Mouse (Mus musculus) adrenal gland, postnatal 14 days (tissue): ENCODE measurements at regions not wholly inside any gene's neighbourhood (a gene's known extent, or its start where the extent isn't known, plus 50 kb on each side); places are given as distances from the start of the nearest gene placed in this dataset.
A peak's percentile ranks its signal among the peaks of the same experiment; 100 is the strongest.
"Not testable (repeated sequence)": the region's sequence is repeated elsewhere in the genome, so short reads cannot be mapped to it uniquely, and the experiment has no call there.

Experiments used
- DNase-seq: peaks from one replicate; pipeline ENCODE4 v3.0.0; 2021; ENCODE audit warnings: mixed read lengths

DNA sequence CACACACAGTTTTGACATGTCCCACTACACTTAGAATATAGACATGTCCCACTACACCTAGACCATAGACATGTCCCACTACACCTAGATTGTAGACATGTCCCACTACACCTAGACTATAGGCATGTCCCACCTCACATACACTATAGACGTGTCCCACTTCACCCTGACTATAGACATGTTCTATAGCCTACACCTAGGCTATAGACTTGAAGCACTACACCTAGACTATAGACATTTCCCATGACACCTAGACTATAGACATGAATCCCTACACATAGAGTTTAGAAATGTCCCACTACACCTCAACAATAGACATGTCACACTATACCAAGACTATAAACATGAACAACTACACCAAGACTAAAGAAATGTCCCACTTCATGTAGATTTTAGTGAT, 2580.9 kb downstream of the Gm37988 start:
- DNase-seq = no peak

DNA sequence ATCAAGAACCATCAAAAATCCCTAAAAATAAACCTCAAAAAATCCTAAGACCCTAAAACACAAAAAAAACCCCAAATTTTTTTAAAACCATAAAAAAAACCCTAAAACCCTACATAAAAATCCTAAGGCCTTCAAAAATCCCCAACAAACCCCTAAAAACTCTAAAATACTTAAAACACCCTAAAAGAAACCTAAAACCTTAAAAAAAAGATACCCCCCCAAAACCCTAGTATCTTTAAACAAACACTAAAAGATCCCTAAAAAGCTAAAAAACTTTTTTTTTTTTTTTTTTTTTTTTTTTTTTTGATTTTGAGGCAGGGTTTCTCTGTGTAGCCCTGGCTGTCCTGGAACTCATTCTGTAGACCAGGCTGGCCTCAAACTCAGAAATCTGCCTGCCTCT, 2585.8 kb downstream of the Gm37988 start:
- no peak for DNase-seq

DNA sequence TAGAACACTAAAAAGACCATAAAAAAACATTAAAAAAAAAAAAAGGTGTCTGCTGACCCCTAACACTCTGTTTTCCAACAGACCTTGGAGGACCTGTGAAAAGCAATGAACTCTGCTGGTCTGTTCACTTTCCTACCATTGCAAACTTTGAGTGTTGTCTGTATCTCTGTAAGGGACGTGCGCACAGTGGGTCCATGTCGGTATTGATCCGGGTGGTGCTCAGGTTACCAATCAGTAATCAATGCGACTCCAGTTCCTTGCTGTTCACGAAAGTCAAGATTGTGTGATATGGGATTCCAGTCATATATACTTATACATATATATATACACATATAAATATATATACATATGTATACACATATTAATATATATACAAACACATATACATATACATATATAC, 2586.5 kb downstream of the Gm37988 start:
- DNase-seq = peak; percentile 5

DNA sequence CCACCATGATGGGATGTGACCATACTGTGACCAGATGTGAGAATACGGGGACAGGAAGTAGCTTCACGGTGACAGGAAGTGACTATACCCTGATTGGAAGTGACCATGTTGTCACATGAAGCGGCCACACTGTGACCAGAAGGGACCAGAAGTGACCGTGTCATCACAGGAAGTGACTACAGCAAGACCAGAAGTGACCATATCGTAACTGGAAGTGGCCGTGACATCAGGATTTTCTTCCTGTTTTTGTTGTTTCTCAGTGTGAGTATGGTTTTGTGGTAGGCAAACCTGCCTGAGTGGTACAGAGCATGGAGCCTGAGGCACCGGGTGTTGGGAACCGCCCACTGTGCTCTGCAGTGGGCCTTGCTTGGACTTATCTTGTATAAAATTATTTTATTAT, 2587.8 kb downstream of the Gm37988 start:
- DNase-seq = peak; percentile 4

GRCm38 (mm10) chr1:7396867-7397806, 2589.4 kb downstream of the Gm37988 start:
- peak; percentile 90 for DNase-seq

GRCm38 (mm10) chr1:7397807-7398446, 2590.2 kb downstream of the Gm37988 start:
- DNase-seq = peak; percentile 97

DNA sequence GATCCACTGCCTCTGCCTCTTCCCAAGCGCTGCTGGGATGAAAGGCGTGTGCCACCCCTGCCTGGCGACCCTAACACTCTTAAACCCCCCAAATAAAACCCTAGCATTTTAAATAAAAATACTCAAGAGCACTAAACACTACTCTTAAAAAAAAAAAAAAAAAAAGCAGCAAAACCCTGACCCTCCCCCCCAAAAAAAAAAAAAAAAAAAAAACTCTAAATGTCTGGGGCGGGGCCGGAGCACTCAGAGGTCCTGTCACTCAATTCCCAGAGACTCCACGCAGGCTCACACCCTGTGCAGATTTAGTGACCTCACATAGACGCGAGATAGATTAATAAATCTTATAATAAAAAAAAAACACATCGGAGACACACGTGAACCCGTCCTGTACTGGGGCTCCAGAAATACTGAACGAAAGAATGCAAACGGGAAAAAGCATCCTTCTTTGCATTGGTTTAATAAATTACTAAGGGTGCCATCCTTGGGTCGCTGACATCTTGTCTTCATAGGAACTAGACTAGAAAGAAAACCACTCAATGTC, 2591.1 kb downstream of the Gm37988 start:
- DNase-seq = no peak

DNA sequence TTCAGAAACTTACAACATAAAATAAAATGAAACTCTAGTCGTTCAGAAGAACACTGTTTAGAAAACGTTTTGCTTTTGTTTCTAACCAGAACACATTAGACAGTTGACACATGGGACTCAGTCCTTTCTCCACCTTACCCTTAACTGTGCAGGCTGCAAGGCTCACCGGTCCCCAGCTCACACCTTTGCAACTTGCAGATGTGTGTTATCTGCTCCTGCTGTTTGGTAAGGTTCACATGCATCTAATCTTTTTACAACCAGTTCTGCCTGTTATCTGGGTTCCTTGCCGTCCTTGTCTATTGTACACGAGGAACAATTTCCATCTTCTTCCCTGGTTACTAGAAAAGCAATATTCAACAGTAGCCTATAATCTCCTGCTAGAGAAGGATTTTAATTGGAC, 2598.0 kb downstream of the Gm37988 start:
- DNase-seq = not testable (repeated sequence)

DNA sequence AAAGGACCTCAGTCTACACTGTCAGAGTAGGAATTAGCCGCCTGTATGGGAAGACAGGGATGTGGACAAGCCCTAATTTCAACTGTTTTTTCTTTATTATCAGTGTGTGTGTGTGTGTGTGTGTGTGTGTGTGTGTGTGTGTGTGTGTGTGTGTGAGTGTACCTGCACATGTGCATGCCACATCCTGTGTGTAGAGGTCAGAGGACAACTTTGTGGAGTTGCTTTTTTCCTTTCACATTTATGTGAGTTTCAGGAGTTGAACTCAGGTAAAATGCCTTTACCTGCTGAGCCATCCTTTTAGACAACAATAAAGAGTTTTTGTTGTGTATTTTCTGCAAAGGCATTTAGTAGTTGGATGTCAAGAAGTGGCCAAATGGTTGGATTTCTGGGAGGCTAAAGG, 2606.8 kb downstream of the Gm37988 start:
- DNase-seq = no peak

DNA sequence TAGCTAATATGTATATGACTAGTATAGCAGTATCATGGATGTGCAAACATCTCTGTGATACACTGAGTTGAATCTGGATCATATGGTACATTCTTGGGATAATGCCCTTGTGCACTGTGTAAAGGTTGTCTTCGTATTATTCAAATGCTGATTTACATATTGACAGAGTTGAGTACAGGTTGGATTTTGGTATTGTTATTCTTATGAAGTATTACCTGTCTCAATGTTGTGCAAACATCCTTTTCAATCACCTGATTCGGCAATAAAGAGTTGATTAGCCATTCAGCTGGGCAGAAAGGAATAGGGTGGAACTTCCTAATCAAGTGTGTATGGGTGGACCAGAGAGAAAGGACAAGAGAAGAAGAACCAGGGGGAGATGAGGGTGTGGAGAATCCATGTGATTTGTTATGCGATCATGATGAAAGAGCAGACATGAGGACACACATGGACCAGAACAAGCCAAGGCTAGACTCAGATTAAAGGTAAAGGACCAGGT, 2644.0 kb downstream of the Gm37988 start:
- no peak for DNase-seq

- no peak for DNase-seq
Observed at GRCm38 (mm10) chr1:7454931-7455330, 2647.2 kb downstream of the Gm37988 start.

DNA sequence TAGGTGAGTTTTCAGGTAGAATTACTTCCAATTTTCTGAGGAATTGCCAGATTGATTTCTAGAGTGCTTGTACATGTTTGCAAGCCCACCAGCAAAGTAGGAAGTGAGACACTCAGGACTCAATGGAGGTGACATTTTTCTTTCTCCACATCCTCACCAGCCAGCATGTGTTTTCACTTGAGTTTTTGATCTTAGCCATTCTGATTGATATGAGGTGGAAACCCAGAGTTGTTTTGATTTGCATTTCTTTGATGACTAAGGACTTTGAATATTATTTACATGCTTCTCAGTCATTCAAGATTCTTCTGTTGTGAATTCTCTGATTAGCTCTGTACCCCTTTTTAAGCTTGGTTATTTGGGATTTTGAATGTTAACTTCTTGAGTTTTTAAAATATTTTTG, 2650.2 kb downstream of the Gm37988 start:
- DNase-seq = no peak

GRCm38 (mm10) chr1:7494096-7494495, 2686.4 kb downstream of the Gm37988 start:
- no peak for DNase-seq

- DNase-seq = no peak
Observed at GRCm38 (mm10) chr1:7499042-7499441, 2691.3 kb downstream of the Gm37988 start.

DNA sequence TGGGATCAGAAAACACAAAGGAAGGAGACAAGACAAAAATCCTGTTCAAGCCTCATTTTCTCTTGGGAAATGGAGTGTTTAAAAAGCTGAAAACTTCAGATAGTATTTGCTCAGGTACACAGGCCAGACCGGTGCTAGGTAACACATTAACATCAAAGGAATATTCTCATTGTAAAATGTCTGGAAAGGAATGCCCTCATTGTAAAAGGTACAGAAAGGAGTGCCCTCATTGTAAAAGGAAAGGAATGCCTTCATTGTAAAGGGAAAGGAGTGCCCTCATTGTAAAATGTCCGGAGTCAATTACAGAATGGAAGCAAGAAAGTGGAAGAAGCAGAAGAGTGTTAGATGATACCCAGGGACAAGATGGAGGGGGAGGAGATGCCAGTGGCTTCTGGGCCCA, 2694.7 kb downstream of the Gm37988 start:
- no peak for DNase-seq

GRCm38 (mm10) chr1:7518791-7519190, 2711.1 kb downstream of the Gm37988 start:
- DNase-seq = no peak

DNA sequence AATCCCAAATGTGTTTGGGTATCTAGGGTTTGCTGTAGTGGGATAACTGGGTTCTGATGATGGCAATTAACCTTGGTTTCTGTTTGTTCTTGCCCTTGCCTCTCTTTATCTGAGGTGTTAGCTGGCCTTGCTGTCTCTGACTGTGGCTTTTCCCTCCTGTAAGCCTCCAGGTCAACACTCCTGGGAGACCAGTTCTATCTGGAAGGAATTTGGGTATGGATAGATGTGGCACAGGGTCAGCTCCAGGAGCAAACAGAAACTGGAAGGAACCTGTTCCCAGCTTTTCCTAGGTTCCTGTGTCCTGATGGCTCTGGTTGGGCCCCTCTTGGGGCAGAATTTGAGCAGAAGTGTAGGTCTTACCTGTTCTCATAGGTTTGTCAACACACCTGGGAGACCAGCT, 2725.8 kb downstream of the Gm37988 start:
- DNase-seq = no peak

- no peak for DNase-seq
Observed at GRCm38 (mm10) chr1:7535191-7535590, 2727.5 kb downstream of the Gm37988 start.

- DNase-seq = peak; percentile 12
Observed at GRCm38 (mm10) chr1:7543492-7543891, 2735.8 kb downstream of the Gm37988 start.

- DNase-seq = no peak
Observed at GRCm38 (mm10) chr1:7548261-7548660, 2740.6 kb downstream of the Gm37988 start.

- no peak for DNase-seq
Observed at GRCm38 (mm10) chr1:7574787-7575186, 2767.1 kb downstream of the Gm37988 start.

DNA sequence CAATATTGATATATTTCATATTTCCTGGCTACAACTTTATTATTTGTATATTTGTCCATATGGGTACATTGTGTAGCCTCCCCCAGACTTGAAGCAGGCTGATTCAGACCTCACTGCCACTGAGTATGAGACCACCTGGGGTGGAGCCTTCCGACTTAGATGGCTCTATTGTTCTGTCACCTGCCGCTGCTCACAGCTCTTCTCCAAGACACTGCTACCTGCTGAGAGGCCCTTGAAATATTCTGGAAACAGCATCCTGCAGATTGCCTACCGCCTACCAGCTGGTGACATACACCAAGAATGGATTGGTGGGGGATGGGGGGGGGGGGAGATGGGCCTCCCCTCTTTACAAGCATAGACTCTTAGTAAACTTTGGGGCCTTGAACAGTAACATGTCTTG, 2778.7 kb downstream of the Gm37988 start:
- no peak for DNase-seq

- DNase-seq = no peak
Observed at GRCm38 (mm10) chr1:7591327-7591726, 2783.6 kb downstream of the Gm37988 start.
